Mouse (Mus musculus): ENCODE data around the gene Anp32b. TPM values are rescaled to one million over a fixed set of nuclear protein-coding genes. Genes with fewer than 3 reads are reported as not detected.

Anp32b gene
- polyA plus RNA-seq, 1 experiment from 2014 or later = 284 TPM

DNA sequence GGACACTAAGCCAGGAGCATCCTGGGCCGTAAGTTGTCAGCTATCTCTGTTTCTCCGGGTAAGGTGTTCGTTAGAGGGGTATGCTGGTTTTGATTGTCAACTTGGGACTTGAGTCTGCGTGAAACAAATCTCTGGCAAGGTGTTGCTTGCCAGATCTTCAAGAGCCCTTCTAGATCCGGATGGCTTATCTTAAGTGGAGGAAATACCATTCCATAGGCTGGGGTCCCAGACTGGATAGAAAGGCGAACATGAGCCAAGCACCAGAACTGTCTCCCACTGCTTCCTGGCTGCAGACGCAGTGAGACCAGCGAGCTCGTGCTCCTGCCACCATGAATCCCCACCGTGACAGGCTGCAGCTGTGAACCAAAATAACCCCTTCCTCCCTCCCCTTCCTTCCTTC, 70.8 kb downstream of the Anp32b start:
- no peak overlapping the region for H3K9ac ChIP-seq
- H3K4me3 ChIP-seq = no peak overlapping the region
- H3K4me2 ChIP-seq (replicated peaks) = no peak overlapping the region
- H3K27me3 ChIP-seq = no peaks in the 10 kb centered on the region
- ATAC-seq (ENCODE audit: low FRiP score, low read depth) = no peak
- H3K4me1 ChIP-seq = peaks cover 4% of the 10 kb centered on the region
- WGBS = 78% methylated on average over 10 of the region's 10 CpGs
- no peak overlapping the region for H3K27ac ChIP-seq
- no peaks in the 10 kb centered on the region for H3K9me3 ChIP-seq
- H3K36me3 ChIP-seq = no peaks in the 10 kb centered on the region

Other genes starting within 250 kb of the Anp32b start
- not detected in 2 replicates for gene Foxe1, start 107.3 kb upstream of the Anp32b start, polyA plus RNA-seq (2015; fragmentation: Nextera tagmentation; extraction: Ambion mirVana)
- 9.2 and 9.5 TPM in 2 replicates for gene Trmo, start 61.5 kb upstream of the Anp32b start, polyA plus RNA-seq (2015; fragmentation: Nextera tagmentation; extraction: Ambion mirVana)
- 0.52 and 3.3 TPM in 2 replicates for gene Hemgn, start 37.4 kb upstream of the Anp32b start, polyA plus RNA-seq (2015; fragmentation: Nextera tagmentation; extraction: Ambion mirVana)
- gene Nans, start 38.3 kb downstream of the Anp32b start, polyA plus RNA-seq (2015; fragmentation: Nextera tagmentation; extraction: Ambion mirVana) = 102 and 105 TPM in 2 replicates
- 1.1 and 1.2 TPM in 2 replicates for gene Trim14, start 85.2 kb downstream of the Anp32b start, polyA plus RNA-seq (2015; fragmentation: Nextera tagmentation; extraction: Ambion mirVana)
- 2.6 and 2.7 TPM in 2 replicates for gene Coro2a, start 151.3 kb downstream of the Anp32b start, polyA plus RNA-seq (2015; fragmentation: Nextera tagmentation; extraction: Ambion mirVana)
- gene Tbc1d2, start 199.3 kb downstream of the Anp32b start, polyA plus RNA-seq (2015; fragmentation: Nextera tagmentation; extraction: Ambion mirVana) = 1.8 and 2.1 TPM in 2 replicates

Data from limb, embryonic 13.5 days (tissue).